Mouse (Mus musculus): ENCODE measurements around the gene Ciita.

Ciita gene

DNA sequence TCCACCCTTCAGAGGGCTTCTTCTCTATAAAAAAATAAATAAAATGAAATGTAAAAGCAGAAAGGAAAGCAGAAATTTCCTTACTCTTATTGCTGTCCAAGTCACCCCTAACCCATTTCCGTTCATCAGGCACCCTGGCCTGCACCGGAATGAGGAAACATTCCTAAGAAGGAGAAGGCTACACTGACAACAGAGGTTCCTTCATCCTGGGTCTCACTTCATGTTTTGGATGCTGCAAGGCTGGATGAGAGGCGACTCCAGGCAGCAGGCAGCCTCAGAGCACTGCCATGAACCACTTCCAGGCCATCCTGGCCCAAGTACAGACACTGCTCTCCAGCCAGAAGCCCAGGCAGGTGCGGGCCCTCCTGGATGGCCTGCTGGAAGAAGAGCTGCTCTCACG lies at the start of gene Ciita:
Gene Ciita, plus strand, starts transcription at position 203 of the 400 bp plus-strand sequence.
- in situ Hi-C loops (cut with MseI, MboI) = no loop called here

DNA sequence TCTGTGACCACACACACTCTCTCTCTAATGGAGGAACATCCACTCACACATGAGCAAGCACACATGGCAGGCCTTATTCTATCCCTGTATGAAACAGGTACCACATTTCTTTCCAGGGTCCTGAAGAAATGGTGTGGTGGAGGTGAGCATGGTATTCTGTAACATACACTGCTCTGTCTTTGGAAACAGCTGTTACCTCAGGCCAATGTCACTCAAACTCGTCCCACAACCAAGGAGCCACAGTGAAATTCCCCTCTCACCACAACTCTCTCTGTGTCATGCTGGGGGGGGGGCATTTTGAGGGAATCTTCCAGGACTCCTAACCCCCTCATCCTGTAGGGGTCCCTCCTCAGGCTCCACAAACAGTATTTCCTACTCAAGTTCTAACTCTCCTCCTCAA lies 47.9 kb upstream of the Ciita start:
- in situ Hi-C loops (cut with MseI, MboI) = no loop called here

DNA sequence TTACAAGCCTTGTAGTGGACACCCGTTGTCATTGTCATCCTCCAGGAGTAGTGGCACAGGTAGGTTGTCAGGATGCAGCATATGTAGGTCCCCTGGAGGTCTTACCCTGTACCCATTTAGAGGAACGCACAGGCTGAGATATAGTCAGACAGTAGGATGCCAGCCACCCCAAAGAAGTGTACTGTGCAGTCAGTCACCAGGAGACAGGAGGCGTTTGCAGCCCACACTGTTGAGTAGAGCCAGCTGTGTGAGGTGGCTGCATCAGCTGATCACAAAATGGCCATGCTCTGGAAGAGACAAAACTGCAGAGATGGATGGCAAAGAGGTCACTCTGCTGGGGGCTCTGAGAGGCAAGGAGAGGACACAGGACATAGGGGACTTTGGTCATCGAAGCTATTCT lies 47.5 kb upstream of the Ciita start:
- in situ Hi-C loops (cut with MseI, MboI) = no loop called here

DNA sequence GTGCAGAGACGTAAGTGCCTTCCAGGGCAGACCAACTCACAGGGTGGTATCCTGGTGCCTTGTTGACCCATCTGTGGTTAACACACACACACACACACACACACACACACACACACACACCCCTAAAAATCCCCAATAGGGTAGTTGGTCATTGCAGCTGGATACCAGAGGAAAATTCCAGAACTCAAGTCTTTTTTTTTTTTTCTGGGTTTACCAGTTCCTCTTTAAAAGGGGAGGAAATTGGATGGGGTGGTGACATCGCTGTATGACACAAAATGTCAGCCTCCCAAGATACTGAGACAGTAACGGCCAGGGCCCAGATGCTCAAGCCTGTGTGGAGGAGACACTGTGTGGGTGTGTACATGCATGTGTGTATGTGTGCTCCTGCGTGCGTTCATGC lies 46.5 kb upstream of the Ciita start:
- in situ Hi-C loops (cut with MseI, MboI) = no loop called here

DNA sequence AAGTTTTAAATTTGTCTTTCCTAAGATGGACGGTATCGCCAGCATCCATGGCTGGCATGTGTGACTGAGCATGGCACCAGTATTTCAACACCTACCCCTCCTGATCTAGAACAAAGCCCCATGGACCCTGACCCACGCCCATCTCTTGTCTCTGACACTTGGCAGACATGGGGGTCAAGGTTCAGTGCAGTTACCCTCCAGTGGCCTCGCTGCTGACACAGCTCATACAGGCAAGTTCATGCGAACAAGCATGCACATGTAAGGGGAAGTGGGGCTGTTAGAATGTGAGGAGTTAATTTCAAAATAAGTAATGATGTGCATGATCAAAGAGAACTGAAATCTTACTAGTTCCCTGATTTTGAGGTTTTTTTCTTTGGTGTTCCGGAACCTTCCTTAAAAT lies 43.7 kb upstream of the Ciita start:
- in situ Hi-C loops (cut with MseI, MboI) = no loop called here

DNA sequence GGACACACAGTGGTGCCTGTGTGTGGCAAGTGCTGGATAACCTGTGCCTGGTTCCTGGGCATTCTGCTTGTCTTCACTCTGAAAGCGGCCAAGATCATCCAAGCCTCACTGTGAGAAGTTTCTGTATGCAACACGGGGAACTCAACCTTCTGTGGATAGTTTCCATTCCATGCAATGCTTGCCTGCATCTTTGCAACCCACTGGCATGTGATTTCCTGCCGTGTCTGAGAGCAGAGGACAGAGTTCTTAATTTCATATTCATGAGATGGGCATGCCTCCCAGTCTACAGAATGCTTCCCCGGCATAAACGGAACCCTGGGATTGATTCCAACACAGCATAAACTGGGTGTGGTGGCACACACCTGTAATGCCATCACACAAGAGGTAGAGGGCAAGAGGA lies 41.8 kb upstream of the Ciita start:
- in situ Hi-C loops (cut with MseI, MboI) = no loop called here

DNA sequence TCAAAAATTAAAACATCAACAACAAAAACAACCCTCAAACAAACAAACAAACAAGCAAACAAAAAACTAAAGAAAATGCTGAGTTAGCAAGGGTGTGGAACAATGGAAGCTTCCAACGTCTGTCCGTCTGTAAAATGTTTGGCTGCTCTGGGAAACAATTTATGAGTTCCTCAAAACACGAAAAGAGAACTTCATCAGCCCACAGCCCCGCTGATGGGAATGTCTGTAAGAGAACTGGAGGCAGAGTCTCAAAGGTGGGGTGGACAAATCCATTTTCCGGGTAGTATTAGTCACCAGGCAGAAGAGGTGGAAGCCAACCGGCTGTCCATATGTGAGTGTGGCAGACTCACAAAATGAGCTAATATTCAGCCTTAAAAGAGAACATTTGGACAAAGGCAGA lies 38.5 kb upstream of the Ciita start:
- in situ Hi-C loops (cut with MseI, MboI) = no loop called here

DNA sequence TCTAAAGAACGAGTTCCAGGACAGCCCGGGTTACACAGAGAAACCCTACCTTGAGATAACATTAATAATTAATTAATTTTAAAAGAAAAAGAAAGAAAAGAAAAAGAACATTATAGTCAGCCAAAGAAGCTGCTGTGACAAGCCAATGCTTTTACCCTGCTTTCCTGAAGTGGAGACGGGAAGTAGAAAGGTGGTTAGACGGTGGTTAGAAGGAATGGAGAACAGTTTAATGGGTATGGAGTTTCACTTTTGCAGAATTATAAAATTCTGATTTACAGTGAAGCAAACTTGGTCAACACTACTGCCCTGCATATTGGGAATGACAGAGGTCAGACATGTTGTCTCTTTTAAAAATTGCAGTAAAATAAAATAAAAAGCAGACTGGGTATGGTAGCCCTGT lies 38.1 kb upstream of the Ciita start:
- in situ Hi-C loops (cut with MseI, MboI) = no loop called here

DNA sequence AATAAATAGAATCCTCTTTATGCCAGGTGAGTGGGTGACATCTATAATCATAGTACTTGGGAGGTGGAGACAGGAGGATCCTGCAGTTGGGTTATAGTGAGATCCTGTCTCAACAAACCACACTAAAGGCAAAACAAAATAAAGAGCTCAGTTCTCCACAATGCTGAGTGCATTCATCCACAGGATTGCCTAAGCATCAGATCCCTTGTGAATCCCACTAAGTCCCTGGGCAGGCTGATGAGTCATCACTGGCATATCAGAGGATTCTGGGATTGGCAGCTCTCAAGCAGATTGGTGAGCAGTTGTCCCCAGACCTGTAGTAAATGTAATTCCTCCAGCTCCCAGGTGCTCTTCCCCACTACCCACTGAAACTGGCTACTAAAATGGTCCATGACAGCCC lies 36.1 kb upstream of the Ciita start:
- in situ Hi-C loops (cut with MseI, MboI) = no loop called here

DNA sequence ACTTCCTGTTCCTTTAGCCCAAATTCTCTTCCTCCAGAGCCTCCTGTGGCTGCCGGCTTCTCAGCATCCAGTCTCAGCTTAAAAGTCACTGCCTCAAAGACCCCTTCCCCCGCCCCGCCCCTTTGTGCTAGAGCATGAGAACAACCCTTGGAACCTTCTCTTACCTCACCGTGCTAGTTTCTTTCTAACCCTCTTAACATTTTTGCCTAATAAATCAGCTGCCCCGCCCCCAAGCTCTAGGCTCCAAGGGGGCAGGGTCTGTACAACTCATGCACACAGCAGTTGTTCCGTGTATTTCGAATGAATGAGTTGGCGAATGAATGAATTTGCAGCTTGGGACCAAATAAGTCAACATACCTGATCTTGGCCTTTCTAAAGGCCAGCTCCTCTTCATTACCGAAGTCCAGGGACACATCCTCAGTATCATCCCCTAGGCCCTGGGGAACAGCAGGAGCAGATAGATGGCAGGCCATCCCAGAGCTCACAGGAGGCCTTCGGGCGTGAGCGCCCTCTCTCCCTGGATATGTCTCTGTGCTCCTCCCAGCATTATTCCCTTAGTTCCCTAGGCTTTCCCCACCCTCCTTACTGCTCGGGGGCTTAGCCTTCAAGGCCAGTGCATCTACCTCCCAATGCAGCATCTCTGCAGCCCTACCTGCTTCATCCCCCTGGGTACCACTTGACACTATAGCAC lies 33.1 kb upstream of the Ciita start:
- in situ Hi-C loops (cut with MseI, MboI) = no loop called here

DNA sequence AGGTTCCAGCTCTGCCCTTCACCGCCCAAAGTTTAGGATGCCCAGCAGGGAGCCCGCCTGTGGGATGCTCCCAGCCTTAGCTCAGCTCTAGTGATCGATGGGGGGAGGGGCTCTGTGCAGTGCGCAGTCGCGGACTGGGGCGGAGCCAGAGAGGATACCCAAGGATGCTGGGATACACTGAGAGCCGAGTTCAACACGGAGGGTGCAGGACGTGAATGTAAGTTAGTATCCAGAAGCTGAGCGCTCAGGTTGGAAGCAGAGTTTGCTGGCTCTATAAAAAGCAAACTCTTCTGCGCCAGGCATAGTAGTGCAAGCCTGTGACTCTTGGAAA lies 32.6 kb upstream of the Ciita start, which contains the start of gene Tvp23a:
Gene Tvp23a, minus strand, starts transcription at position 99 of the 331 bp plus-strand sequence.
- in situ Hi-C loops (cut with MseI, MboI) = no loop called here

DNA sequence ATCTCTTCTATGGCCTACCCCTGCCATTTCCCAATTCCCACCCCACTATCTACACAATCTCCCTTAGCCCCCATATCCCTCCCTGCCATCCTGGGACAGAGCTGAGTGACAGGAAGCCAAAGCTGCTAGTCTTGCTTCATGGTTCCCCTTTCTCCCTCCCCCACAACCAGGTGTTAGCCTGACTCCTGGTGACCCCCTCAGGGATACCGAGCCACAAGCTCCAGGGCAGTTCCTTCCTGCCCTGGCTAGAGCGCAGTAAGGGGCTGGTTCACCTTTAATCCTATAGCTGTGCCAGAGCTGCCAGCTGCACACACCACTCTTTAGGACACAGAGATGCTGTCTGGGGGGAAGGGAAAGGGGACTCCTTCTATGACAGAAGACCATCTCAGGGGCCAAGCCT lies 32.1 kb upstream of the Ciita start:
- in situ Hi-C loops (cut with MseI, MboI) = no loop called here

DNA sequence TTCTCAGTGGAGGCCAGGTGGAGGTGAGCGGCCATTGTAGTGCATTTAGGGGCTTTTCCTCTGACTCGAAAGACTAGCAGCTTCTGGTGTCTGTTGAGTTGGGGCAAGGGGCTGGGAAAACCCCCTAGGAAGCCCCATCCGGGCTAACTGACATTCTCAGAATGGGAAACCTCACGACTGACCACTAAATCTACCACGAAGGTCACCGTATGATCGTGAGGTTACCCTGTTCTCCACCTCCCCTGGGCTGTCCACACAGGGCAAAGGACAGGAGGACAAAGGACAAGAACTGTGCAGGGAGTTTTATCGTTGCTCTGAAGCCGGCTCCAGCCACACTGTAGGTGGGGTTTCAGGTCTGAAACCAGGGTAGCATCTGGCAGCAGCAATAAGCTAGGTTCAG lies 30.9 kb upstream of the Ciita start:
- in situ Hi-C loops (cut with MseI, MboI) = no loop called here

DNA sequence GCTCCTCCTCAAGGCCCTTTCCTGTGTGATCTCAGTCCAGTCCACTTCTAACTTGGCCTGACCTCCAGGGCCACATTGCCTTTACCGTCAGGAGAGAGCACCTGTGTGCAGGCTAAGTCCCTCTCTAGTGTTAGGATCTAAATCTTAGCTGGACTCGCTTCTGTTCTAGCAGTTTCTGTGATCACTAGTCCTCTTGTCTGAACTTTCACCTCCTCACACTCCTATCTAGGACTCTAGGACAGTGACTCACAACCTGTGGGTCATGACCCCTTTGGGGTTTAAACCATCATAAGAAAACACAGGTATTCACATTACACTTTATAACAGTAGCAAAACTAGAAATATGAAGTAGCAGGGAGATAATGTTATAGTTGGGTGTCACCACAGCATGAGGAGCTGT lies 28.0 kb upstream of the Ciita start:
- in situ Hi-C loops (cut with MseI, MboI) = no loop called here

DNA sequence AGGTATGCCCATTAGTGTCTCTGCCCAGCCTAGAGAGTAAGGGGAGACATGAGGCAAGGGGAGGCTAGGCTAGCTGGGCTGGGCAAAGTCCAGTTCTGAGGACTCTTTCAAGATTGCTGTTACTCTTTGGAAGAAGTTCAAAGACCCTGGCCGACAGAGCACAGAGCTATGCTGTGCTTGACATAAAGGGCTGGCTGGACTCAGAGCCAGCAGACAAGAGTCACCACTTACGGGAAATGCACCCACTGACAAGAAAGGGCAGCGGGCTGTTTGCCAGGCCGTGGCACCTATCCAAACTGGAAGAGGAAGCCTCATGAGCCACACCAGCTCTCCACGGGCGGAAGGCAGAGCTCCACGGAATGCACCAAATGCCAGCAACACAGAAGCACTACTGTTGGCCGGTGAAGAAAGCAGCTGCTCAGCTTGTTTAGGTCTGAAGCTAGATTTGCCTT lies 27.4 kb upstream of the Ciita start:
- in situ Hi-C loops (cut with MseI, MboI) = no loop called here

DNA sequence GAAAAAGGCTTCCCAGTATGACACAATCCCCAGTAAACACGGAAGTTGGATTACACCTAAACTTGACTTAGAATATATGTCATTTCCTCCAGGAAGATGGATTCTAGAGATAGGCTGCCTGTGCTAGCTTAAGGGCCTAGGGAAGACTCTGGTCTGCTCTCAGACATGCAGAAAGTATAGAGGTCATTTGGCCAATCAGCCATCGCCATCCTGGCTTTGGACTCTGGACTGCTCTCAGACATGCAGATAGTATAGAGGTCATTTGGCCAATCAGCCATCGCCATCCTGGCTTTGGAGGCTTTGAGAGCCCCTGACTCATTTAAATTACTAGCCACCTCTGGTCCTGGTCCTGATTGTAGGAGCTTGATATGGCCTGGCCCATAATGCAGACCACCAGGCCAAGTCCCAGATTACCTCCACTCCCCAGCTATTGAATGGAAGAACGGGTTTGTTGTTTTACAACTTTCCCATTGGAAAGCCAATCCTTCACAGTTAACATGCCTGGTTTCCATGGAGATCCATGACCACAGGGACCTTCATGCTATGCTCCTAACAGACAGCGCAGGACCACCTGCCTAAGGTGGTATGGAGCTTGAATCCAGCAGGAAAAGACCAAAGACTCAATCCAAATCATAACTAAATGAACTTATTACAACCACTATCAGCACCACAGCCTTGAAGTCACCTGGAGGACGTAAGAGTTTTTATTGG lies 25.8 kb upstream of the Ciita start:
- in situ Hi-C loops (cut with MseI, MboI) = no loop called here

DNA sequence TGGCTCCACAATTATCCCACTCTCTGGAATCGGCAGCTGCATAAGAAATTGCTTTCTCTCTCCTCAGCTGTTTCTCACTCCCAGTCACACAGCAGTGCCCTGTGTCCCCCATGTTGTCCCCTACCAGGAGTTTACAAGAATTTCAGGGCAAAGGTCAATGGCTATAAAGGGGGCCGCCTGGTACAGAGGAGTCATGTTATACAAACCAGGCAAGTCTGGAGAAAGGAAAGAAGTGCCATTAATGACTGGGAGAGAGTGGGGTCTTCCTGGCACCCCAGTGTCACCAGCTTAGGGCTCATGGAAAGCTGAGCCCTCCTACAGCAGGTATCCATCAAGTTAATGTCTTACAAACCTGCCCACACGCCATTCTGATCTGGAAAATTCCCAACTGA lies 25.3 kb upstream of the Ciita start:
- in situ Hi-C loops (cut with MseI, MboI) = no loop called here

DNA sequence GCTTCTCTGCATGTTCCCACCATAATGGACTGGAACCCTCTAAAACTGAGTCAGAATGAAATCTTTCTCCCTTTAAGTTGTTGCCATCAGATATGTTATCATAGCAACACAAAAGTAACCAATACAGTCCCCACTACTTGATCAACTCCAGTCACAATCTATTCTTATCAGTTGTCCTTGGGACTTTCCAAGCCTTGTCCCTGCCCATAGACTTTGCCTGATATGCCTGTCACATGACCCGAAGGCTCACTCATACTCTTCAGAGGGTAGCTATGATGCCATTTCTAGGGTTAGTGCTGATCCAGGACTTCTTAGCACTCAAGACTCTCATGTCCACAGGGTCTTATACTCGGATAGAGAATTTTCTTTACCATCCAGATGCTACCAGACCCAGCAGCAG lies 19.7 kb upstream of the Ciita start:
- in situ Hi-C loops (cut with MseI, MboI) = no loop called here

DNA sequence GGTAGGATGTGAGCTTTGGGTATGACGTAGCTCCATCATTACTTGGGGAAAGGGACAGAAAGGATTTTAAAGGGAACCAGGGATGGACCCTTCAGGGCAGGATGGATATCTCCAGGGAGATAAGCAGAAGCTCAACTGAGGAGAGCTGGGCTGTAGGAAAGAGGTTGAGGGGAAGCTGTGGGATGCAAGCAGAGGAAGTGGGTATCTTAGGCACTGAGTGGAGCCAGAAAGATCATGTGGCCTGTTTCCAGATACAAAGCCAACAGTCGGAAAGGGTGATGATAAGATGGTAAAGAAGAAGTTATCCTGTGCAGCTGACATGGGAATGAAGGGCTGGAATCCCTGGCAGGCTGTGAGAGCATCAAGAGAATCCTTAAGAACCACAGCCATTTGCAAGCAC lies 18.7 kb upstream of the Ciita start:
- in situ Hi-C loops (cut with MseI, MboI) = no loop called here

DNA sequence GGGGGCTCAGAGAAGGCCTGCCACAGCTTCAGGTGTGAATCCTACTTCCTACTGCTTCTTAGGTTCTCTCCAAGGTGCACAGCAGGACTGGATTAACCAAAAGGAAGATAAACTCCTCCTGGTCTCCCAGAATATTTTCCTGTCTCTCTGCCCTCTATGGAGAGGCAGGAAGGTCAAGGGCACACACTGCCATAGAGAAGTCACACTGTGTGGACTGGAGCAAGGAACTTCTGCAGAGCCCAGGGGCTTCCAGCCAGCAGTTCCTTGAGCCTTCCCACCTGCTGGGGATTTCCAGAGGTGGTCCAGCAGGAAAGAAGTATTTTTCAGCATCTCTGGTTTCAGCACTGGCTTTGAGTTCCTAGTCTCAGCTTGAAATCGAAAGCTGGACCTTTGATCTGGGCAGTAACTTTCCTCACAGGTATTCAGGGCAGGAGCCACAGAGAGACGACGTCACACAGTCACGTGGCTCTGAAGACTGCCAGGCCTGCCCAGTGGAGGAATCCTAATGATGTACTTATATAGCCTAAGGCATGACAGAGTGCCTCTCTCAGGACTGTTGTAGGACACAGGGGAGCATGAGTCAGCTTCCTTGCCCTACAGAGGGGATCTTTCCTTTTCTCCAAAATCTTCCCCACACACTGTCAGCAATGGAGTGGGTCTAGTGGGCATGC lies 14.7 kb upstream of the Ciita start:
- in situ Hi-C loops (cut with MseI, MboI) = no loop called here

DNA sequence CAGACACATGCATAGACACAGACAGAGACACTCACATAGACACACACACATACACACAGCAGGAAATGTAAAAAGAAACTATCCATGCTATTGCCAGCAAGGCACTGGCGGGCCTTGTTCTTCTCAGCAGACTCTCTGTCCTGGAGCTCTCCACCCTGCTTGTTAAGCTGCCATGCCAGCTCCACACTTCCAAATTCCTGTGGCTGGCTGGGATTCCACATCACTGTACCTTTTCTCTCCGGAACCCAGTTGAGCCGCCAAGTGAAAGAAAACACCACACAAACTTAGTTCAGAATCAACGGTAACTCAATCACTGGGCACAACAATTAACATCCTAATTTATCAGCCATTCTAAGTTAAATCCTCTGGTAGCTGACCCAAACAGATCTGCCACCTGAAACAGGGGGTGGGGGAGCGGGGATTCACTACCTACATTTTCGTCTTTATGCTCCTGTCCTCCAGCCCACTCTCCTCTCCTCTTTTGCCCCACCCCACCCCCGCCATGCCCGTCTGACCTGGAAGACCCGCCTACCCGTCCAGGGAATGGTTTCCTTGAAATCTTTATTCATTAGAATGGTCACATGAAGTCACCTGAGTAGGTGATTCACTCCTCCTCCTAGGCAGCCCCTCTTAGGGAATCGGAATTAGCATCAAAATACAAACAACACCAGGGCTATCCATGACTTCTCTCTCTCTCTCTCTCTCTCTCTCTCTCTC lies 12.3 kb upstream of the Ciita start:
- in situ Hi-C loops (cut with MseI, MboI) = no loop called here

DNA sequence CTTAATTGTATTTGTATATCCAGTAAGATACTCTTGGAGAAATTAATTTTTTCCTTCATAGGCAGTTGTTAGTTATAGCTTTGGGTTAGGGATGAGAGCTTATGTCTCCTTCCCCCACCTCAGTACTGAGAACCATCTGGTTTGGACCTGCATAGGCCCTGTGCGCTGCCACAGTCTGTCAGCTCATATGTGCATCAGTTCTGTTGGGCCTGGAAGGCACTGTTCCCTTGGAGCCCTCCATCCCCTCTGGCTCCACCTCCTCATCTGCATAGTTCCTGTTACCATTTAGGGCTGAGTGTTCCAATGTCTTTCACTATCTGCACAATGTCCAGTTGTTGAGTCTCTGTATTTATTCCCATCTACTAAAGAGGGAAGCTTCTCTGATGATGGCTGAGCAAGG lies 11.7 kb upstream of the Ciita start:
- in situ Hi-C loops (cut with MseI, MboI) = no loop called here
